Mouse (Mus musculus): Measurements from ENCODE around the gene Trpc7. TPM values are rescaled to one million over a fixed set of nuclear protein-coding genes. Genes with fewer than 3 reads are reported as not detected.
A peak's percentile ranks its signal among the peaks of the same experiment; 100 is the strongest.

The Trpc7 gene
- total RNA-seq, 2 experiments from 2014 or later = not detected

DNA sequence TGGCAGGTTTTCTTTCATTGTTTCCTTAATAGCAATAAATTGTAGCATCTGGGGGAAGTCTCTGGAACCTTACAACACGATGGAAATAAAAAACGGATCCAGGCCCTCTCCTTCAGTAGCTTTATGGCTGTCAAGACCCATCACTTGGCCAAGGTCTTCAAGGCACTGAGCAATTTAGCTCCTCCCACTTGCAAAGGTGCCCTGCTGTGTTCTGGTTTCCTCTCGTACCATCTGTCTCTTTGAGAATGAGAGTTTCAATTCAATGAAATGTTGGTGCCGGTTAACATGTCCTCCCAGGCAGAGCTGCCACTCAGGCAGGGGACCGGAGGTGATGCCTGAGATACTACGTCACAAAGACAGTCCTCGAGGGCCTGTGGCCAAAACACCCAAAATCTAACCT is 100.3 kb downstream of the Trpc7 start:
- no peak for ATAC-seq (replicated peaks; ENCODE audit: low FRiP score, poor library complexity, severe bottlenecking)

DNA sequence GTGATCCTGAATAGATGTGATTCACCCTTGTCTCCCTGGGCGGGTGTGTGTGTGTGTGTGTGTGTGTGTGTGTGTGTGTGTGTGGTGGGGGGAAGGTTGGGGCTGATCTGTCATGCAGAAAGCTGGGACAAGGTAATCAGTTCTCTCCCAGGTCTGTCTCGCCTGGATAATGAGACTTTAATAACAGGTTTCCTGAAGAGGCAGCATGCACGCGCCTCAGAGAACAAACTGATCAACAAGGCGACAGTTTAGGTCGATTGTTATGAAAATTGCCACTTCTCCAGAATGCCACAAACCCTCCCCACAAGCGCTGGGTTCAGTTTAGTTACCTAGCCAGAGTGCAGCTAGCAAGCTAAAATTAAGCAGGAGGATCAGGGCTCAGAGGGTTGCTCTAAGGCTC is 101.4 kb downstream of the Trpc7 start:
- ATAC-seq (replicated peaks; ENCODE audit: low FRiP score, poor library complexity, severe bottlenecking) = no peak

DNA sequence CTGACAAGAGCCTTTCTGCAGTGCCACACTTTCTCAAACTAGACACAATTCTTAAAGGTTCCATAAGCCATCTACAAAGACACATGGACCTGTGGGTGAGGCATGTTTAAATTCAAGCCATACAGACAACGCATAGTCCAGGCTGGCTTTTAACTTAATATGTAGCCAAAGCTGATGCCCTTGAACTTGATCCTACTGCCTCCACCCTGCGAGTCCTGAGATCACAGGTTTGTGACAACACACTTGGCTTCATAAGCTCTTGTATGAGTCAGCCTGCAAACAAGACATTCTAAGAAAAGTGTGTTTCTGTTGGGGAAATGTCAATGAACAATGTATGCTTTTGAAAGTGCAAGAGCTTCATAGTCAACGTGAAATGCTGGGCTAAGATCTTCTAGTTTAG is 102.9 kb downstream of the Trpc7 start:
- ATAC-seq (replicated peaks; ENCODE audit: low FRiP score, poor library complexity, severe bottlenecking) = no peak

DNA sequence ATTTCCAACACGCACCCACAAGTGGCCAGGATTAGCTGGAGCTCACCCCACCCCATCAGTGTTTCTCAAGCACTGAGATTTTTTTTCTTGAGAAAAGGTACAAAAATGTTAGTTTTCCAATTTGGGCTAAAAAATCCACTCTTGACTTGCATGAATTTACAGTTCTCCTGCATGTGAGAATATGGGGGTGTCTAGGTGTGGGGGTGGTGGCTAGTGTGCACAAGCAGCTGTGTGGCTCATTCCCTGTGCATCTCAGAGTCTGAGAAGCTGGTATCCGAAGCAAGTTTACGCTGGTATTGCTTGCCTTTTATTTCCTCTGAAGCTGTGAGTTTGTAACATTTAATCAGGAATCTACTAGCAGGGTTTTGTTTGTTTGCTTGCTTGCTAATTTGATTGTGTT is 105.1 kb downstream of the Trpc7 start:
- ATAC-seq (replicated peaks; ENCODE audit: low FRiP score, poor library complexity, severe bottlenecking) = no peak

DNA sequence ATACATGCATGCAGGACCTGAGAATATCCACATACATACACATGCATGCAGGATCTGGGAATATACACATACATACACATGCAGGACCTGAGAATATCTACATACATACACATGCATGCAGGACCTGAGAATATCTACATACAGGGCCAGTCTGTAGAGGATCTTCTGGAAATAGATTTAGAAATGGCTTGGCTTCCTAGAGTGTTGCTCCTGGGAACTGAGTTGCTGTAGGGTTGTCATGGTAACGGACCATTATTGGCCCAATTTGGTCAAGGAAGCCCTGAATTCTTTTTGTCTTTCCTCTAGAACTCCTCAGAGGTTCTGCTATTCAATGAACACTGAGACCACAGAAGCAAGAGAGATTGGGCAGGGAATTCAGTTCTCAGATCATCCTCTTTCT is 113.2 kb downstream of the Trpc7 start:
- no peak for ATAC-seq (replicated peaks; ENCODE audit: low FRiP score, poor library complexity, severe bottlenecking)

DNA sequence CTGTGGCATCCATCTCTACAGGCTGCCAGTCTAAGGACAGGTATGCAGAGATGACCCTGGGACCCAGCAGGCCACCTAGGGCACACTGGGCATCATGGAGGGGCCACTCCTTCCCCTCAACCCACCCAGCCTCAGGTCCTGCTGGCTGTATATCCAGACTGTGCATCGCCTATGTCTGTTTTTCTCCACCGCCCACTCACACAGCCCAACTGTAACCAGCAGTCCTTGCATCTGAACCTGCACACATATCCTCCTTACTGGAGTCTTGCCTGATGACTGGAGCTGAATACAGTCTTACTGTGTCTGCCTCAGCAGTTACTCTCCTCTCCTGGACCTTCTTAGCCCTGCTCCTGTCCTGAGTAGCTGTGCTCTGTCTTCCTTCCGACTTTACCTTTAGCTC is 114.1 kb downstream of the Trpc7 start:
- no peak for ATAC-seq (replicated peaks; ENCODE audit: low FRiP score, poor library complexity, severe bottlenecking)

DNA sequence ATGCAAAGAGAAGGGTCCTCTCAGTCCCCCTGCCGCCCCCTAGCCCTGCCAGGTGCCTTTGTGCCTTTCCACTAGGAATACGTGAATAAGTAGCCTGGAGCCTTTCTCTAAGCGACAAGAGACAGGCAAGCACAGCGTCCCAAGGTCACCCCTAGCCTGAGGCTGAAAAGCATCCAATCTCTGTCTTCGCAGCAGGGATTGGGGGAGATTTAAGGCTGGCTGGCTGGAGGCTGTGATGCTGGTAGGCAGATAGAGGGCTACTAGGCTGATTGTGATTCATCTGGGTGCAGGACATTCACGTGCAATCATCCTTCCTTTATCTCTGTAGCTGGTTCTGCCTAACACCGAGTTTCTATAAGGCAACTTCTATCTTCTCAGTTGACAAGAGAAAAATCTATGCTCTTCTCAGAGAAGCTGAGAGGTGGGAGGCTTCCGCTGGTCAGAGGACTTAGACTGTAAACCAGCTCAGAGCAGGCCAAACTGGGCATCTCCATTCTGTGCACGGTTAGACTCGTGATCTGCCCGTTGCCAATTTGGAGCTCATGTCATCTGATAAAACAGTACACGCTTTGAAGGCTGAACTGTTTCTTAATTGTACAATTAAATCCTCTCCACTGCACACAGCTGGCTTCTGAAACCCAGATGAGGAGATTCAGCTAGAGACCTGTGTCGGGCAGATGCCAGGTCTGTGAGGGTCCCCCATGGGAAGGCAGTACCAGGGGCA is 114.9 kb downstream of the Trpc7 start:
- no peak for ATAC-seq (replicated peaks; ENCODE audit: low FRiP score, poor library complexity, severe bottlenecking)

DNA sequence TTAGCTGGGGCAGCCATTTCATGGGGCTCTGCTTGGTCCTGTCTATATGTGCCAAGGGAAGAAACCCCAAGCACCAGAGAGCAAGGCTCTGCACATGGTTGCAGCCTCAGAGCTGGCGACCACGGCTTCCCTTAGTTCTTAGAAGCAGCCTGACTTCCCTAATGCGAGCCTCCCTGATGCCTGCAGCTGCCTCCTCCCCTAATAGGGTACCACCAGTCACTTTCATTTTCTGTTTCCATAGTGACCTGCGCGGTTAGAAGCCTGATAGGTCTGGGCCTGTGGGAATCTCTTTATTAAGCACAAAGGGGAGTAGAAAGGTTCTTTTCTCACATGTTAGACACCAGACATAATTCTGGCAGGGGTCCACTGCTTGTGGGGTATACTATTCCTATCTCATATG is 121.5 kb downstream of the Trpc7 start:
- ATAC-seq (replicated peaks; ENCODE audit: low FRiP score, poor library complexity, severe bottlenecking) = no peak

DNA sequence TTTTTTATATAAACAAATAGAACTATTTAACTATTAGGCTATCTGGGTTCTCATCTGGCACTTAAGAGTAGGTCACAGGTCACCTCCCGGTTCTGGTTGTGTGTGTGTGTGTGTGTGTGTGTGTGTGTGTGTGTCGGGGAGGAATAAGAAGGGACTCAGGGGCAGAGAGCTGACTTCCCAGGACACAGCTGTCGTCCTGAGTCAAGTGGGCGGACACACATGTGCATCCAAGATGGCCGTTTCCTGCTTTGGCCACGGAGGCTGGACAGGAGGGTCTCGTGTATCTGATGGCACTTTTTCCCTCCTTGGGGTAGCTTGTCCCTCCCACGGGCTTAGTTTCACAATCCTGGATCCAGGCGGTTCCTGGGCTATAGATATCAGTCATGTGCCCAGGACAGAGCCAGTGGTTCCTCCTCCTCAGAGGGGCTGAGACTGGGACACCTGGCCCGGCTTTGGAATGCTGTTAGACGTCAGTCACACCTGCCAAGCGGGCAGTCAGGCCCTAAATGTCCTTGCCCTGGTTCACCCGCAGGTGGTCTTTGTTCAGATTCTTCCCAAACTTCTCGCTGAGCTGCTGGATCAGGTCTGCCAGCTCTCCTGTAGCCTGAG is 122.4 kb downstream of the Trpc7 start:
- ATAC-seq (replicated peaks; ENCODE audit: low FRiP score, poor library complexity, severe bottlenecking) = no peak

DNA sequence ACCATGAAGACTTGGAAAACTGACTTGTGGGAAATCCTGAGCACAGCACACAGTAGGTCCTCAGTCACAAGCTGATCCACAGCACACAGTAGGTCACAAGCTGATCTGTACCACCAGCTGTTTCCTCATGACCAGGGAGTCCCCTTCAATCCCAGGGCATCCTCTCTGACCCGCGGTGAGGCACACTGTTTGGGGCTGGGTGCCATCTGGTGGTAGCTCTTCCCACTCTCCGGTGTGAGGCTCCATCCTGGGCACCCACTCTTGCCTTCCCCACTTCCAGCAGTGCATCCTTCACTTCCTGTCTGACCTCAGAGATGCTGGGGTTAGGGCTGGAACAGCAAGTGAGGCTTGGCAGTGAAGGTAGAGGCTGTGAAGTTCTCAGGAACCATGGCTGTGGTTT is 123.2 kb downstream of the Trpc7 start:
- ATAC-seq (replicated peaks; ENCODE audit: low FRiP score, poor library complexity, severe bottlenecking) = no peak

DNA sequence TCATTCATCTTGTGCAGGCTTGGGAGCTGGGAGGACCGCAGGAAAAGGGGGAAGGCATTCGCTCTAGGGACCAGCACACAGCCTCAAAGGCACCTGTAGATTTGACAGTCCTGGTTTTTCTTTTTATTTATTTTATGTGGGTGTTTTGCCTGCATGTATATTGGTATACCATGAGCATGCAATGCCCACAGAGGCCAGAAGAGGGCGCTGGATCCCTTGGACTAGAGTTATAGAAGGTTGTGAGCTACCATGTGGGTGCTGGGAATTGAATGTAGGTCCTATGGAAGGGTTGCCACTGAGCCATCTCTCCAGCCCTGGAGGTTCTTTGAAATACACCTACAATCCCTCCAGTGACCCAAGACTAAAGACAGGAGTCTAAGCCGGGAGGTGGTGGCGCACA is 125.0 kb downstream of the Trpc7 start:
- no peak for ATAC-seq (replicated peaks; ENCODE audit: low FRiP score, poor library complexity, severe bottlenecking)

DNA sequence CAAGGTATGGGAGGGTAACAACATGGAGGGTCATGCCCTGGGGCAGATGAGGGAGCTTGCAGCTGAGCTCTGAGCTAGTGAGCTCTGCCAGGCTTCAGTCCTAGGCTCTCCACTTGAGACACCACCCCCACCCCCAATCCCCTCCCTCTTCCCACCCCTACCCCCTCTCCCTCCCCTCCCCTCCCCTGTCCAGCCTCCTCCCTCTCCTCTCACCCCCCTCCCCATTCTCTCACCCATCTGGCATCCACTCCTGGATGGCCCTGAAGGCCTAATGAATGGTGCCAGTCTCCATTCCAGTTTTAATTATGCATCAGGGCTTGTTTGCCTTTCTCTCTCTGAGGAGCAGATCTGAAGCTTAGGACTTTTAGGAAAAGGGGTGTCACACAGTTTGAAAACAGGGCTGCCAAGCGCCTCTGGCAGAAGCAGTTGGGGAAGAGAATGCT is 125.6 kb downstream of the Trpc7 start:
- ATAC-seq (replicated peaks; ENCODE audit: low FRiP score, poor library complexity, severe bottlenecking) = no peak

DNA sequence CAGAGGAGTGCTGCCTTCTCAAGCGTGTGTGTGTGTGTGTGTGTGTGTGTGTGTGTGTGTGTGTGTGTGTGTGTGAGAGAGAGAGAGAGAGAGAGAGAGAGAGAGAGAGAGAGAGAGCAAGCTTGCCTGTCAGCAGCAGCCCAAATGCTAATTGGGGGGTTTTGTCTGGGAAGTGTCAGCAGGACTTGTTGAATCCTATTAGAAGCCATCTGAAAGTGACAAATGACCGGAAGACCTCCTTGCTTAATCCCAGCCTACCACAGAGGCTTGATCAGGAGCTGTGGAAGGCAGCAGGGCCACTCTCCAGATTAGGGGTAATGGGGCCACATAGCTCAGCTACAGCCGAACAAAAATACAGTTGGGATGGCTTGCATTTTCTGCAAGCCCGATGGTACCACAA is 126.4 kb downstream of the Trpc7 start:
- ATAC-seq (replicated peaks; ENCODE audit: low FRiP score, poor library complexity, severe bottlenecking) = no peak

DNA sequence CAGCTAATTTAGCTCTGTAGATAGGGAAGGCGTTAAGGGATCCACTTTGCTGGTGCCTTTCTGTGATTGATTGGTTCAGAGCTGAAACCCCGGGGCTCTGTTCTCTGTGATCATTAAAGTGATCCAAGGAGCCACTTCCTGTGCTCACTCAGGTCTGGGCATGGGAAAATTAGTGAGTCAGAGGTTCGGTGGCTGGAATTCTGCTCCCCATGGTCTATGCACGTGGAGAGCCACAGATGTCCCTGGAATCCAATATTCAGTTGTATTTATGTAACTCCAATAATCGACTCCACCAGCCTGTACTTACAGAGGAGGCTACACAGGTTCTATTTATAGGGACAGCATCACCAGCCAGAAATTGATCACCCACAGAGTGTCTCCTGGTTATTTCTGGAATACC is 129.6 kb downstream of the Trpc7 start:
- ATAC-seq (replicated peaks; ENCODE audit: low FRiP score, poor library complexity, severe bottlenecking) = no peak

DNA sequence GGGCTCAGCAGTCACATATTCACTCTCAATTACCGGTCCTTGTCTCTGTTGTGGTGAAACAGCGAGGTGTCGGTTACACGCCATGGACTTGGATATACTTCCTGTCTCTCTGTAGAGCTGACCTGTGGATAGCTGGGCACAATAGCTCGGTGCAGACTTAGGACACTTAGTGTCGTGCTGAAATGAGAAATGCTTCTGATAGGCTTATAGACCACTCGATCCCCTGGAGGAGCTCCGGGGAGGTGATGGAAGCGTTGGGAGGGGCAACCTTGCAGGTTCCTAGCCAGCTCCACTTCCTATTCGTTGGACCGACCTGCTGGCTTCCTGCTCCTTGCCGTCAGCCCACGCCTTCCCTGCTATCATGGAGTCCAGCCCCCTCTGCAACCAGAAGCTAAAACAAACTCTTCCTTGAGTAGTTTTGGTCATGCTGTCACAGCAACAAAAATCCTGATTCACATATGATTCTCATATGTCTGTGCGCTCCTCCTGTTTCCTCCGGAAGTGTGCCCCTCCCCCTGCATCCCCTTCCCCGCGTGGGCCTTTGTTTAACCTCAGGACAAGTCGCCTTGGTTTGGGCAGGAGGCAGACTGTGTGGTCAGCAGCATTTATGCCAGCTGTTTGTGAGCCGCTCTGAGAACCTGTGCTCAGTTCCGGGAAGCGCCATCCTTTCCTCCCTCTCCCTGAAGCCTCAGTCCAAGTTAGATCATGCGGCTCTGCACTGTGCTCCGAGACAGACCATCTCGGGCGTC is 130.3 kb downstream of the Trpc7 start:
- ATAC-seq (replicated peaks; ENCODE audit: low FRiP score, poor library complexity, severe bottlenecking) = no peak

DNA sequence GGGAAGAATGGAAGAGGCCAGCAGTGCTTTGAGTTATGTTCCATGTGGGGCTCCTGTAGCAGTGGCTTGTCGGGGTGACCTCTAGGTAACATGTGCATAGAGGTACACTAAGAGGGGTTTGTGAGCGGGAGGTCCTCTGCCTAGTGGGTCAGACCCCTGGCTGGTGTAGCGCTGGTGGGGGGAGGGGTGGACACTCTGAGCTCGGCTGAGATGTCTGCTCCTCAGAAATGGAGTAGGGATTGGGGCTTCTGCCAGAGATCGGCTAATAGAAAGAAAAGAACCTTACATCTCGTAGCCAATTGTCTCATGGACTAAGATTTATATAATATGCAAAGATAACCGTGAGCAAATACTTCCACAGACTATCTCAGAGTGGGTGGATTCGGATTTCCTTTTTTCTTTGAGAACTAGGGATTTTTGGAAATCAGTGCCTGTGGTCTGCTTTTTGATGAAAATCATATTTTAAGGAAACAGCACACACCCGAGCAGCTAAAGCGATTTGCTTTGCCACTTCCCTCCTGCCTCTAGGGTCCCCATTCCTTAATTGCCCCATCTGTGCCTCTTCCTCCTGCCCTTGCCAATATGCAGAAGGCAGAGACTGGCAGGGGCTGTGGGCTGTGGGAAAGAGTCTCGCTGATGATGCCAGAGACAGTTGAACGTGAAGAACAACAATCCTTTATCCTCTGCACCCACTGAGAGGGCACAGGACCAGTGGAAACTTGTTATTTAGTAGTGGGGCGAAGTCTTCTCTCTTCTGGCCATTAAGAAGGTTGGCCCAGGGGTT is 133.2 kb downstream of the Trpc7 start:
- ATAC-seq (replicated peaks; ENCODE audit: low FRiP score, poor library complexity, severe bottlenecking) = no peak

DNA sequence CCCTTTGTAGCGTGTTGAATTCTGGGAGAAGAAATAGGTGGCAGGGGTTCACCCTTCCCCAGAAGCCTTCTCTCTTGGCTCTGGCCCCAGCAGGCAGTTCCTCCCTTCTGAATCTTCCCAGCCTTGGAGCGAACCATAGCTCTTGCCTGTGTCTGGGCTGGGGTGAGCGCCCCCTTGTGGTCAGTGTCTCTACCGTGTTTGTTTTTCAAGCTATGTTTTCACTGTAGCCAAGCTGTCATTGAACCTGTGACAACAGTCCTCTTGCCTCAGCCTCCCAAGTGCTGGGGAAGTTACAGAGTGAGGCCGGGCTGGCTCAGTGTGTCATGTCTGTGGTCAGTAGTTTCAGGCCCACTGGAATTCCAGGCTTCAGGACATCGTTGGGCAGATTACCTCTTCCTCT is 137.3 kb downstream of the Trpc7 start:
- ATAC-seq (replicated peaks; ENCODE audit: low FRiP score, poor library complexity, severe bottlenecking) = peak; percentile 52; the same call in 1 of the 2 replicates

DNA sequence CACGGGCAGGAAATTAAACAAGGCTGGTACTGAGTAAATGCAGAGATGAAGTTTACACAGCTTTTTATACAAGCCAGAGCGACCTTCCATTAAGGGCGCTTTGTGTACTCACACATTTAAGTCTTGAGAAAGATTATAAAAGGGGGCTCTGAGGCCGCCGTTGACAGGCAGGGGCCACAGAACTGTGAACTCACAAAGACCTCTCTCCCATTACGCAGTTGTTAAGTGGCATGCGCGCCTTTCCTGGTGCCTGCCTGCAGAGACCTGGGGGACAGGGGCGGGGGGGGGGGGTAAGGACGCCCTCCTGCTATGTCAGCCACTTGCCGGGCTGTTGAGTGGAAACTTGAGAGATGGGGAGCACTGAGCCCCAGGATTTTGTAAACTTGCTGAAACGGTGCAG is 138.6 kb downstream of the Trpc7 start:
- ATAC-seq (replicated peaks; ENCODE audit: low FRiP score, poor library complexity, severe bottlenecking) = no peak

DNA sequence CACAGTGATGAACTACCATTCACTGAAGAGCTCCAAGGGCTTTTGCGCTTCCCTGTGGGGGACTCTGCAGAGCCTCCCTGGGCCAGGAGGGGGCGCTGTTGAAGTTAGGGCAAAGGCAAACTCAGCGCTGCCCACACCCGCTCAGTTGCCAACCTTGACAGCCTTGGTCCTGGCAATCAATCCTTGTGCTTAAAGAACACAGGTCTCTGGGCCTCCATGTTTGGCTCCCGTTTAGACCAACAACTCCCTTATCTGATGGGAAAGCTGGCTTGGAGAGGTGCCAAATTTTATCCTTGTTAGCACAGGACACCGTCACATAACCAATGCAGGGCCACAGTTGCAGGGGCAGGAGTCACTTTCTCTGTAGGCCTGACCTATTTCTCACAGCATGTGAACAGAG is 139.9 kb downstream of the Trpc7 start:
- no peak for ATAC-seq (replicated peaks; ENCODE audit: low FRiP score, poor library complexity, severe bottlenecking)

DNA sequence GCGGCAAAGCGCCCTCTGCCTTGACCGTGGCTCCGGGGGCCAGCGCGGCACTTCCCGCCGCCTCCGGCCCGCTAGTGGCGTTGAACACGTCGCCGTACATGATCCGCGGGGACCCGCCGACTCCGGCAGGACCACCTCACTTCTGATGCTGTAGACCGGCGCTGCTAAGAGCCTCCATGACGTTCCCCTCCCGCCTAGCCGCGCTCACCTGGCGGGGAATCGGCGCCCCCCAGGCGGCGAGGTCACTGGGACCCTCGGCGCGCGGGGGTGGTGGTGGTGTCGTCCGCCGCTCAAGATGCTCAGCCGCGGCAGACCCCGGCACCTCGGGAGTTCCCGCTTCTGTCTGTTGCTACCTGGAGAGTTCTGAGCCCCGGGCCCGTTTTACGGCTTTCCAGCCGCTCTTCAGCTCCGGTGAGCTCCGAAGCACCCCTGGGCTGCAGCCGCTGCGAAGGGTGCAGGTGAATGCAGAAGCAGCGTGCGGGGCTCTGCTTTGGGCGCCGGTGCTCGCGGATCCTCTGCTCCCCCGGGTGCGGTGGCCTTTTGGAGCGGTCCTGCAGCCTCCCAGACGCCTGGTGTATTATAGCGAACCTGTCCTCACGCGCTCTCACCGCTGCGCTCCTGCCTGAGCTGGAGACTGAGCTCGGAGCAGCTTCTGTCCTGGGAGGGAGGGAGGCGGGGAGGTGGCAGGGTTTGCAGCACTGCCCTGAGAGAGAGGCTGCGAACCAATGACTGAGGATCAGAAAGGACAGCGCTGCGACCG is 142.4 kb downstream of the Trpc7 start, which contains the start of gene Gm45623:
TSS of gene Gm45623 (minus strand) at position 636 of the 760 bp plus-strand sequence.
- no peak for ATAC-seq (replicated peaks; ENCODE audit: low FRiP score, poor library complexity, severe bottlenecking)
